Mouse (Mus musculus) embryonic fibroblast, embryonic 13.5 days (primary cell): ENCODE measurements around the gene Kcnq4. TPM values are rescaled to one million over a fixed set of nuclear protein-coding genes. Genes with fewer than 3 reads are reported as not detected.

Source experiments
- H3K27ac ChIP-seq: 2 replicates; pipeline ENCODE4 v1.5.1; 2012; ENCODE audit warnings: low read length, control low read depth, inconsistent platforms; ENCODE audit not compliant: insufficient read depth
- H3K4me1 ChIP-seq: 2 replicates; pipeline ENCODE4 v1.6.1; 2011; ENCODE audit warnings: low read length; ENCODE audit not compliant: control insufficient read depth, insufficient read depth
- H3K4me3 ChIP-seq: 2 replicates; pipeline ENCODE4 v1.5.1; 2011; ENCODE audit warnings: mild to moderate bottlenecking, control low read depth, low read length; ENCODE audit not compliant: insufficient read depth
- CTCF ChIP-seq: IDR thresholded peaks from 2 replicates; pipeline ENCODE4 v1.5.1; 2011; ENCODE audit warnings: mild to moderate bottlenecking, control low read depth, low read length, moderate library complexity, borderline replicate concordance; ENCODE audit not compliant: insufficient read depth
- POLR2A ChIP-seq: IDR thresholded peaks from 2 replicates; pipeline ENCODE4 v1.6.1; 2011; ENCODE audit warnings: low read depth, mild to moderate bottlenecking, control low read depth, low read length, moderate library complexity
- polyA plus RNA-seq: library from polyadenylated mRNA; stranded (reverse); fragments of >200 nt; gene quantifications from 2 replicates; pipeline ENCODE4 v1.2.4, GENCODE M21; 2011; ENCODE audit warnings: low read depth; ENCODE audit not compliant: missing spikeins, insufficient read length

Kcnq4 gene
- polyA plus RNA-seq, 1 experiment, result 0.74 TPM

DNA sequence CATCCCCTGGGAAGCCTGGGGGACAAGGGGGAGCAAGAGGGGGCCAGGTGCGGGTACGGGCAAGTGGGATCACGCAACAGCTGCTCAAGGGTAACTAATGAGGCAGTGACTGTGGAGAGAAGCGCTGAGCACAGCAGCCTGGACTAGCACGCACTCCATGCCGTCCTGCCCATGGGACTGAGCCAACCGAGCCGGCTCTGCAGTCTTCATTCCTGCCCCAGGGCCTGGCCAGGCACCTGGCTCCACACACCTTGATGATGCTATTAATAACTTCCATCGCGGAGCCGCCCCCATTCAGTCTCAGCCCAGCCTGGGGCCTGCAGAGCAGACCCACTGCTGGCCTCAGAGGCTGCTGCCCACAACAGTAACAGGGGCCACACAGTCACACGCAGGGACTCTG is 36.2 kb downstream of the Kcnq4 start:
- no peak overlapping the region for H3K4me3 ChIP-seq
- H3K4me1 ChIP-seq, result no peaks in the 10 kb centered on the region
- TF ChIP-seq POLR2A, result no peak
- TF ChIP-seq CTCF, result no peak
- no peak overlapping the region for H3K27ac ChIP-seq

DNA sequence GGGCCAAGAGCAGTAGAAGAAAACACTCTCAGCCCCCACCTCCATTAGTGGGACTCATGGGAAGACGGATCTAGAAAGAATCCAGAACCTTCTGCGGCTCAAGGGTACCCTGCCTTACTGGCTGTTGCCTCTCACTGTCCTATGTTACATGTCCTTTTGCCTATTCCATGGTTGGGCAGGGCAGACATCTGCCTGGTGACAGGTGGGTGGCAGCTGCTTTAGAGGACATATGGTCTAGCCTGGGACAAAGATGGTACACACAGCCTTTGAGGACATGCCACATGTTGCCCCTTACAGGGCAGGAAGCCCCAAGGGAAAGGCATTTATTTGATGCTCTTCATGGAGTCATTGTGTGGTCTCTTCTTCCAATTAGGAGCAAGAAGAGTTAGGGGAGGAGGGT is 45.9 kb downstream of the Kcnq4 start:
- H3K27ac ChIP-seq, result no peak overlapping the region
- TF ChIP-seq CTCF (no peak), POLR2A (no peak)
- no peaks in the 10 kb centered on the region for H3K4me1 ChIP-seq
- H3K4me3 ChIP-seq, result no peak overlapping the region

DNA sequence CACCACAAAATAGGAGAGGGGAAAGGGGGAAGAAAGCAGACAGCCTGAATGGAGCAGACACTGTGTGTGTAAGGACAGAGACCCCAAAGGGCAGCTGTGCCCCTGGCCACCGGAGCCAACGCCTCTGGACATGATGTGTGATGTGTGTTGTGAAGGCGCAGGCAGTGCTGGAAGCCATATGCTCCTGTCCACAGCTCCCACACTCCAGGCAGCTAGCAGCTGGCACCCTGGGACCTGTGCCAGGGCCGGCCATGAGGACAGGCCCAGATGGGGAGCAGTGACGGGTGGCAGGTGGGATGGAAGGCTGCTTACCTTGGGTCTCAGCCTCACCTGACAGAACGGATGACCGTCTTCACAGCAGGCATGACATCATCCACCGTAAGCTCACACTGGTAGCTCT is 46.4 kb downstream of the Kcnq4 start:
- TF ChIP-seq POLR2A (no peak), CTCF (no peak)
- H3K4me3 ChIP-seq, result no peak overlapping the region
- H3K4me1 ChIP-seq, result no peaks in the 10 kb centered on the region
- H3K27ac ChIP-seq, result no peak overlapping the region

DNA sequence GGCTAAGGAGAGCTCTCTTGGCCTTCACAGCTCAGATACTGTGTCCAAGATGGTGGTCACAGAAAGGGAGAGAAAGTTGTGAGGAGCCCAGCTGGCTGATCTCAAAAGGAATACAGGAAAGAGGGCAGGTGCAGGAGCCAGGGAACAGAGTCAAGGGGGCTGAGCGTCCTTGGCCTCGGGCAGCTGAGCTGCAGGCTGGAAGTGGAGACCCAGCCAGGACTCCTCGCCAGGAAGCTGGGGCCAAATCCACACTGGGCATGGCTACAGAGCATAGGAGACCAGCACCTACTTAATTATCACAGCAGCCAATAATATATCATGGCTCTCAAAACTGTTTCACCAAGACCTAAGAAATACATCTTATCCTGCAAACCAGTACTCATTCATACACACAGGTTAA is 47.2 kb downstream of the Kcnq4 start:
- no peaks in the 10 kb centered on the region for H3K4me1 ChIP-seq
- H3K4me3 ChIP-seq, result no peak overlapping the region
- H3K27ac ChIP-seq, result no peak overlapping the region
- no peak for TF ChIP-seq POLR2A
- no peak for TF ChIP-seq CTCF

DNA sequence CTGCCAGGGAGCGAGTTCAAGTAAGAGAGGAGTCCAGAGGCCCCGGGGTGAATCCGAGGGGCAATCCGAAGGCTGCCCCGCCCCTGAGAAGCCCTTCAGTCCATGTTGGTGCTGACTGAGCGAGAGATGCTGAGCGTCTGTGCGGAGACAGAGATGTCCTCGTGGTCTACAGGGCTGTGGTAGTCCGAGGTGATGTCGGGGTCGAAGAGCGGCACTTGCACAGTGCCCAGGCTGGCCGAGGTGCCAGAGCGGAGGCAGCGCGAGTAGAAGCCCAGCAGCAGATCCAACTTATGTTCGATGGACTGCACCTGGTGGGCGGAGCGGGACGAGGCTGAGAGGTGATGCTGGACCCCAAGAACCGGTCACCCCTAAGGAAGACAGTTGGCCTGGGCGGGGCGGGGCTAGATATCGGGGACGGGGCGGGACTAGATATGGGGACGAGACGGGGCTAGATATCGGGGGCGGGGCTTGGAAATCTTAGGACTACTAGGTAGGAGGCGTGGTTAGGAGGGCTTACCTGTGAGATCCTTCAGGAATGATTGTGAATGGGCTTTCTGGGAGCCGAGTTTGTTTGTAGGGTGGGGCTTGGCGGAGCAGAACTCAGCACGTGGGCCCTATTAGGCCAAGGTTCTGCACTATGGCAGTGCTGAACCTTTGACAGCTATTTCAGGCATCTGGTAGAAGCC is 50.5 kb downstream of the Kcnq4 start:
- no peak overlapping the region for H3K4me3 ChIP-seq
- no peaks in the 10 kb centered on the region for H3K4me1 ChIP-seq
- TF ChIP-seq POLR2A, result no peak
- TF ChIP-seq CTCF, result no peak
- H3K27ac ChIP-seq, result no peak overlapping the region

DNA sequence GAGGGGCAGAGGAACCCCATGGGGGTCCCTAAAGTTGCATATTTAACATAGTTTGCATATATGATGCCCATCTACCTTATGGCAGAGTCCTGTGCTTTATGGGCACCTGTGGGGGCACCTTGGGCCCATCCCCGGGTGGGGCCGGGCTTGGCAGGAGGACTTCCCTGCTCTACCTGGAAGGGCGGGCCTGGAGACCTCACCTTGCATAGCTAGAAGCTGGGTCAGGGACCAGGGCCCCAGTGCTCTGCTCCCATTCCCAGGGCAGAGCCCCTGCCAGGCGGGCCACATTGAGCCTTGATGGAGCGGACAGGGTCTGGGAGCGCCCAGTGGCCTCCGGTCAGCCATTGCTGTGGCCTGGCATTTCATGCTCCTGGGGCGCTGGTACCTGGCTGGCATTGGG is 51.1 kb downstream of the Kcnq4 start:
- no peak for TF ChIP-seq POLR2A
- TF ChIP-seq CTCF, result no peak
- no peak overlapping the region for H3K27ac ChIP-seq
- no peaks in the 10 kb centered on the region for H3K4me1 ChIP-seq
- no peak overlapping the region for H3K4me3 ChIP-seq

DNA sequence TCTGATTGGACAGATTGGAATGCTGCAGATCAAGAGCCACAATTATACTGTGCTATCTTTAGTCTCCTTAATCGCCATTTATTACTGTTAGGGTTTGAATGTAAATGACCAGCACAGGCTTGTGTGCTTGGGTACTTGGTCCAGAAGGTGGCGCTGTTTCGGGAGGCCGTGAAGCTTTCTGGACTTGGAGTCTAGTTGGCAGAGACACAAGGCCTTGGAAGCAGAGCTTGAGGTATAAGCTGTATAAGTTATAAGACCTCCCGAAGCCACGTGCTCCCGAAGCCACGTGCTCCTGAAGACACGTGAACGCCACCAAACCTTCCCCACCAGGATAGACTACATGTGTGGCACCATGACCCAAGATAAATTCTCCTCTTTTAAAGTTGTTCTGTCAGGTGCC is 55.7 kb downstream of the Kcnq4 start:
- Histone ChIP-seq H3K27ac (no peak overlapping the region), H3K4me3 (no peak overlapping the region), H3K4me1 (no peaks in the 10 kb centered on the region)
- TF ChIP-seq CTCF (peak; percentile 43; the same call in 1 of the 2 replicates), POLR2A (no peak)

DNA sequence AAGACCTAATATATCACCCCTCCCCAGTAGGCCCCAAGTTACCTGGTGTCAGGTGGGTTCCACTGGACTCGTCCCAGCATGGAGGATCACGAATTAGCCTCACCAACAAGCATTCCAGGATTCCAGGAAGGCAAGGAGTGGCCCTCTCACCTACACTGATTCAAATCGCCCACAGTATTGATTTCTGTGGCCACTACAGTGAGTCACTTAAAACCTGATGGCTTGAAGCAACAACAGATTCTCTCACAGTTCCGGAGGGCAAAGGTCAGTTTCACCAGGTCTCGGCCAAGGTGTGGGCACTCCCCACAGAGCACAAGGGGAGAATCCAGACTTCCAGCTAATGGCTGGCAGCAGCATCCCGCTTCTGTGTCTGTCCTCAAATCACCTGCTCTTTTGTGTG is 59.1 kb downstream of the Kcnq4 start:
- H3K4me1 ChIP-seq, result no peaks in the 10 kb centered on the region

DNA sequence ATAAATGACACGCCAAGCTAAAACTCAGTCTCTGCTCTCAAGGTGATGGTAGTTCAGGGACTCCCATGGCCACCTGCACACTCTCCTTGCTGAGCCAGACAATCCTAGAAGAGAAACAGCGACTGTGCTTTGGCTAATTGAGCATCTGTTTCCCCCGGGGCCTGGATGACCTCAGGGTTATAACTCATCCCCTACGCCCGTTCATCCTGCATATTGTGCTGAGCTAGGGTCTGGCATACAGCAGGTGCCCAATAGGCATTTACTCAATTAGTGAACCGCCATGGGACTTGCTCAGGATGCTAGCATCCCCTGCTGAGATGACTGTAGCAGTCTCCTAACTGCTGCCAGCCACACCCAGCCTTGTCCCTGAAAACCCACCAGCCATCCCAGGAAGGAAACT is 61.1 kb downstream of the Kcnq4 start:
- no peak overlapping the region for H3K27ac ChIP-seq
- no peaks in the 10 kb centered on the region for H3K4me1 ChIP-seq
- H3K4me3 ChIP-seq, result no peak overlapping the region
- TF ChIP-seq CTCF, result no peak
- TF ChIP-seq POLR2A, result no peak

More for the DNA sequence above, 59.1 kb downstream of the Kcnq4 start:
- H3K27ac ChIP-seq, result no peak overlapping the region
- no peak for TF ChIP-seq POLR2A
- no peak for TF ChIP-seq CTCF
- no peak overlapping the region for H3K4me3 ChIP-seq

DNA sequence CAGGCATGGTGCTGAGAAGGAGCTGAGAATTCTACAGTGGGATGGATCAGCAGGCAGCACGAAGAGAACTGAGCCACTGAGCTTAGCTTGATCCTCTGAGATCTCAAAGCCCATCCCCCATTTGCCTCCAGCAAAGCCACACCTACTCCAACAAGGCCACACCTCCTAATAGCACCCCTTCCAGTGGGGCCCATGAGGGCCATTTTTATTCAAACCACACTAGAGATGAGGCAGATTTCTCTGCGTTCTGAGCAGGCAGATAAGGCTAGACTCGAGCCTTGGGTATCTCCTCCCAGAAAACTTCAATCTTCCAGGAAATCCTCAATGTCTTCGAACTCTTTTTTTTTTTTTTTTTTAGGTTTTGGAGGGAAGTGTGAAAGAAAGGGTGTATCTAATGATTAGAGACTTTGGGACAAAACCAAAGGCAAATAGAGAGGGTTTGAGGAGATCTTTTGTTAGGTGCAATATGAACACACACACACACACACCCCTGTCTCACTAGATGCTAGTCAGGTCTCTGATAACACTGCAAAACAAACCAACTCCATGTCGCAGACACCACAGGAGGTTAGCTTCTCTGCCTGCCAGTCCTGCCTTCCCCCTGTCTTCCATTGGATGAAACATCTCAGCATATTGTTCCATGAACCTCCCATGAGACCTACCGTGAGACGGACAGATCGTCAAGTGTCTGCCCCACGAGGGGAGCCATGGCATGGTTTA is 65.0 kb downstream of the Kcnq4 start:
- no peaks in the 10 kb centered on the region for H3K4me1 ChIP-seq
- H3K27ac ChIP-seq, result no peak overlapping the region
- TF ChIP-seq CTCF (no peak), POLR2A (no peak)
- H3K4me3 ChIP-seq, result no peak overlapping the region
